8 mouse cellular contexts compared by ENCODE assay signal in genomic region chr6:119107856-119108465, GRCm38 (mm10).
A peak's percentile ranks its signal among the peaks of the same experiment; 100 is the strongest.
DNase-seq lines count a peak whose midpoint lies in the region; ATAC-seq and TF ChIP-seq lines count a peak whose summit lies in the region.

No protein-coding gene starts in this region.

- H3K27ac ChIP-seq in heart, embryonic 10.5 days = peak overlapping the region; percentile 89
- peak overlapping the region; percentile 94 for H3K27ac ChIP-seq in cortical plate, adult 2 months (ENCODE audit: insufficient read depth, low read length)
- H3K27ac ChIP-seq in heart, postnatal 0 days (ENCODE audit: low read depth) = peak overlapping the region; percentile 46
- peak overlapping the region; percentile 94 for H3K27ac ChIP-seq in limb, embryonic 14.5 days (replicated peaks; ENCODE audit: low read depth, low read length)

- H3K27me3 ChIP-seq in heart, embryonic 10.5 days (ENCODE audit: insufficient read depth, poor library complexity, severe bottlenecking) = peaks cover 33% of the 10 kb centered on the region
- H3K27me3 ChIP-seq in heart, postnatal 0 days (ENCODE audit: control insufficient read depth, insufficient read depth, low read length) = peaks cover 16% of the 10 kb centered on the region; the same call in 1 of the 2 replicates
- 0 out of 2 replicates have a peak, but pooled peaks cover 4% of the 10 kb centered on the region for H3K27me3 ChIP-seq in limb, embryonic 14.5 days (ENCODE audit: control insufficient read depth, insufficient read depth, low read length)

- H3K4me3 ChIP-seq in heart, embryonic 10.5 days = peak overlapping the region; percentile 83
- H3K4me3 ChIP-seq in cortical plate, adult 2 months (ENCODE audit: insufficient read depth, low read length) = peak overlapping the region; percentile 73
- peak overlapping the region; percentile 55 for H3K4me3 ChIP-seq in heart, postnatal 0 days (ENCODE audit: low read depth, low read length)
- H3K4me3 ChIP-seq in limb, embryonic 14.5 days (replicated peaks; ENCODE audit: low read length) = peak overlapping the region; percentile 67

- no peak for DNase-seq in heart, embryonic 10.5 days (ENCODE audit: low spot score)
- DNase-seq in heart, adult 8-10 months (ENCODE audit: low spot score) = no peak
- DNase-seq in MN1 (ENCODE audit: low spot score) = peak; percentile 60
- no peak for DNase-seq in heart, postnatal 0 days (ENCODE audit: low spot score)
- DNase-seq in limb, embryonic 14.5 days (ENCODE audit: low spot score) = peak; percentile 31
- DNase-seq in retina, embryonic 14.5 days (ENCODE audit: low spot score) = peak; percentile 54
- no peak for DNase-seq in spleen, adult 12 weeks (ENCODE audit: low spot score)

- peak overlapping the region; percentile 92 for H3K4me2 ChIP-seq in heart, postnatal 0 days (ENCODE audit: low read depth, low read length)
- H3K4me2 ChIP-seq in limb, embryonic 14.5 days (replicated peaks; ENCODE audit: low read depth, low read length, severe bottlenecking) = peak overlapping the region; percentile 89

- WGBS in heart, embryonic 10.5 days = under 1% methylated on average over 50 of the region's 58 CpGs
- WGBS in heart, postnatal 0 days = 3% methylated on average over 51 of the region's 58 CpGs
- under 1% methylated on average over 34 of the region's 58 CpGs for WGBS in limb, embryonic 14.5 days

- peak overlapping the region; percentile 54 for H3K9ac ChIP-seq in heart, postnatal 0 days (replicated peaks; ENCODE audit: low read depth, low read length)
- H3K9ac ChIP-seq in limb, embryonic 14.5 days (ENCODE audit: low read depth, low read length, severe bottlenecking) = peak overlapping the region; percentile 83

- peak; percentile 25; the same call in 1 of the 2 replicates for ATAC-seq in heart, postnatal 0 days (ENCODE audit: insufficient read depth, low read depth)
- ATAC-seq in limb, embryonic 14.5 days (ENCODE audit: low FRiP score, low read depth) = peak; percentile 19

- TF ChIP-seq CTCF in cortical plate, adult 2 months (IDR thresholded peaks at IDR 0.05; ENCODE audit: extremely low read depth, insufficient read depth, low read length) = no peak
- no peak for TF ChIP-seq CTCF in heart, postnatal 0 days (IDR thresholded peaks at IDR 0.05; ENCODE audit: low read depth)

- no peaks in the 10 kb centered on the region for H3K36me3 ChIP-seq in heart, embryonic 10.5 days
- no peaks in the 10 kb centered on the region for H3K36me3 ChIP-seq in heart, postnatal 0 days (replicated peaks; ENCODE audit: control insufficient read depth, insufficient read depth, low read length)
- no peaks in the 10 kb centered on the region for H3K36me3 ChIP-seq in limb, embryonic 14.5 days (ENCODE audit: control insufficient read depth, insufficient read depth, low read length)

- H3K9me3 ChIP-seq in heart, embryonic 10.5 days = no peaks in the 10 kb centered on the region
- no peaks in the 10 kb centered on the region for H3K9me3 ChIP-seq in heart, postnatal 0 days (replicated peaks; ENCODE audit: control insufficient read depth, low read length)
- H3K9me3 ChIP-seq in limb, embryonic 14.5 days (ENCODE audit: control insufficient read depth, low read length) = no peaks in the 10 kb centered on the region

- TF ChIP-seq EP300 in heart, postnatal 0 days (IDR thresholded peaks at IDR 0.05; ENCODE audit: low read depth) = no peak

- no peak for TF ChIP-seq POLR2A in cortical plate, adult 2 months (IDR thresholded peaks at IDR 0.05; ENCODE audit: extremely low read depth, insufficient read depth, low read length)
- TF ChIP-seq POLR2A in limb, embryonic 14.5 days (IDR thresholded peaks at IDR 0.05; ENCODE audit: borderline replicate concordance, extremely low read depth, insufficient read depth, insufficient read length) = no peak

- peaks cover 60% of the 10 kb centered on the region for H3K4me1 ChIP-seq in heart, embryonic 10.5 days
- peaks cover 2% of the 10 kb centered on the region; the same call in 1 of the 2 replicates for H3K4me1 ChIP-seq in cortical plate, adult 2 months (ENCODE audit: control insufficient read depth, insufficient read depth, low read length)
- H3K4me1 ChIP-seq in heart, postnatal 0 days (ENCODE audit: control insufficient read depth, insufficient read depth) = peaks cover 26% of the 10 kb centered on the region
- peaks cover 13% of the 10 kb centered on the region; the same call in 1 of the 2 replicates for H3K4me1 ChIP-seq in limb, embryonic 14.5 days (ENCODE audit: control insufficient read depth, insufficient read depth, low read length)

Comparison
In these comparisons a context has a peak if more than half of its experiments do, and no peak if none do; other contexts are left out.
1. DNase-seq: peak in MN1 (single experiment), limb, embryonic 14.5 days (single experiment) and retina, embryonic 14.5 days (single experiment); none in heart, embryonic 10.5 days (single experiment), heart, adult 8-10 months (single experiment), heart, postnatal 0 days (single experiment) and spleen, adult 12 weeks (single experiment).
2. Peak in every context shown above with its lines, with median percentiles within 50 percentile points of each other: H3K27ac ChIP-seq and H3K4me3 ChIP-seq.